Mouse (Mus musculus) gastrocnemius, postnatal 14 days (tissue): ENCODE measurements around the gene Id3. TPM values are rescaled to one million over a fixed set of nuclear protein-coding genes. Genes with fewer than 3 reads are reported as not detected.

Source experiments
- DNase-seq: peaks from one replicate; pipeline ENCODE4 v3.0.0; 2021; ENCODE audit warnings: mixed read lengths
- intact Hi-C: fragments of 180-260 bp; cut with DNase I; formaldehyde crosslinking; loops from one replicate; pipeline ENCODE4 v1.15.1; 2025; ENCODE audit warnings: low total_unique reads
- total RNA-seq, 2 experiments: library from RNA; stranded (reverse); gene quantifications; 2 replicates each; pipeline ENCODE4 v1.2.3; 2021

Id3 gene
- total RNA-seq, 2 experiments from 2014 or later = 28.4 to 28.7 TPM

DNA sequence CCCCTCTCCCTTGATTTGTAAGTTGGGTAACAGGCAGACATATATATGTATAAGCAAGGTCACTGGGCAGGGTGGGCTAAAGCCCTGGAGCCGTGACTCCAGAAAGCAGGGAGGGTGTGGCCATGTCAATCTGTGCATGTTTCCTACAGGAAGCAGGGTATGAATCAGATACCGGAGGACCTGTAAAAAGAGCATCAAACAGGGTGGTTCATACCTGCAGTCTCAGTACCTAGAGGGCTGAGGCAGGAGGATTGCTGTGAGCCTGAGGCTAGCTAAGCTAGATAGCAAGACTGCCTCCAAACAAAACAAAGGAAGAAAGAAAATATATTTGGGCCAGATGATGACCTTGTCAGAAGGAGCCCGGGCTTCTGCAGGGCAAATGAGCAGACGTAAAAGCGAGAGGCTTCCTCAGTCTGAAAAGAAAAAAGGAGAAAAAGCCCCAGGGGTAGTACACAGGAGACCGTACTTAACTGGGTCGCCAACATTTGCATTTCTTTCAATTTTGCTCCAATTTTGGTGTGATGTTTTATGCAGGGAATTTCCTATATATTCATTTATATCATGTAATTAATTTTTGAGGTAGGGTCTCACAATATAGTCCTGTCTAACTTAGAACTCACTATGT lies 21.3 kb upstream of the Id3 start:
- DNase-seq = no peak
- intact Hi-C loops = no loop called here

DNA sequence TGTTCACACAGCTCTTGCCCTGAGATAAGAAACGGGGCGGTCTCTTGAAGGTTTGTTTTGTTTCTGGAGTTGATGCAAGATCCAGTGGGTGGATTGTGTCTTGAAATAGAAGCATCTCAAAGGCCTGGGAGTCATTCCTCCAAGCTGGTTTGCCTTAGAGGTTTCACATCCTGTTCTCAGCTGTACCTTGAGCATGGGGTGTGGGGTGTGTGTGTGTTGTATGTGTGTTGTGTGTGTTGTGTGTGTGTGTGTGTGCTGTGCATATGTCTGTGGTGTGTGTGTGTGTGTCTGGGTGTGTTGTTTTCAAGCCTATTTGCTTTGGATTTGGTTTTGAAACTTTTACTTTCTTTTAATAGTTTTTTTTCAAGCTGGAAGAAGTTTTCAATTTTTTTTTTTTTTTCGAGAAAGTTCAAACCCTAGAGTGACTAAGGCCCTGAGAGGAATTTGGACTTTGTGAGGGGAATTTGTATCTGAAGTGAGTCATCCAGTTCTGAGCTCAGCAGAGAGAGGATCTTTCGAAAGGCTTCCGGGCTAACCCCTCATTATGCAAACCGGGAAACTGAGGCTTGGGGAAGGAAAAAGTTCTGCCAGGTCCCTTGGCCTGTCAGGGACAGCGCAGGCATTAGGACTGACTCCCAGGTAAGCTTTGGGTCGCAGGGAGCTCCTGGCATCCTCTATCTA lies 20.0 kb upstream of the Id3 start:
- no peak for DNase-seq

DNA sequence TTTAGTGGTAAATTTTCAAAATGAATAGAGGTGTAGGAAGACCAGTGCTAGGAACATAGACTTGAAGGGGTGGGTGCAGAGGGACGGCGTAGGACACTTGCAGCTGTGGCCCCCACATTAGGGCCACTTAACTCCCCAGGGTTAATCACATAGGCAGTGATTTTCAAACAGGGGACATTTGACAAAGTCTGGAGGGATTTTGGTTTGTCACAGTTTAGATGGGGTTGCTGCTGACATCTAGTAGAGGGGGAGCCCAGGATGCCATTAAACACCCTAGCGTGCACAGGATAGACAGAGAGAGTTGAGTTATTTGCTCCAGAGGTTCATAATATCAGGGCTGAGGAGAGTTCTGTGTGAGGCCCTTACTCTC lies 19.5 kb upstream of the Id3 start:
- DNase-seq = no peak
- intact Hi-C loops = no loop called here

More for the DNA sequence above, 20.0 kb upstream of the Id3 start:
- intact Hi-C loops = no loop called here

DNA sequence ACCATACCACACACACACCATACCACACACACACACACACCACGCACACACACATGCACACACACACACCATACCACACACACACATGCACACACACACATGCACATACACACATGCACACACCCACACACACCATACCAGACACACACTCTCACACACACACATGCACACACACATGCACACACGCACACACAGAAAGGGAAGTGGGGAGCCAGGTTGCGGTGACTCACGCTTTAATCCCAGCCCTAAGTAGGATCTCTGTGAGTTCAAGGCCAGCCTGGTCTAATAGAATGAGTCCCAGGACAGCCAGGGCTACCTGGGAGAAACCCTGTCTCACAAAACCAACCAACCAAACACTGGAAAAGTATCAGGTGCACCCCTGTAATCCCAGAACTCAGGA lies 18.7 kb upstream of the Id3 start:
- intact Hi-C loops = no loop called here
- DNase-seq = no peak

DNA sequence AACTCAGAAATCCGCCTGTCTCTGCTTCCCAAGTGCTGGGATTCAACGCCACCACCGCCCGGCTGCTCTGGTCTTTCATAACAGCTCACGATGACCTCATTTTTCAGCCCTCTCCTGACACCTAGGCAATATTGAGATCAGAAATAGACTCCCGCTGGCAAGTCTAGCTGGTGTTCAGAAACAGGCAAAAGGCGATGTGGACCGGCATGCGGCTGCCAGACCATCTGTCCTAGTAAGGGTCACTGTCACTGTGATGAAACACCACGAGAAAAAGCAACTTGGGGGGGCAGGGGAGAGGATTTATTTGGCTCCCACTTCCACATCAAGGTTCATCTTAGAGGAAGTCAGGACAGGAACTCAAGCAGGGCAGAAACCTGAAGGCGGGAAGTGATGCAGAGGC lies 17.8 kb upstream of the Id3 start:
- DNase-seq = no peak
- intact Hi-C loops = no loop called here

DNA sequence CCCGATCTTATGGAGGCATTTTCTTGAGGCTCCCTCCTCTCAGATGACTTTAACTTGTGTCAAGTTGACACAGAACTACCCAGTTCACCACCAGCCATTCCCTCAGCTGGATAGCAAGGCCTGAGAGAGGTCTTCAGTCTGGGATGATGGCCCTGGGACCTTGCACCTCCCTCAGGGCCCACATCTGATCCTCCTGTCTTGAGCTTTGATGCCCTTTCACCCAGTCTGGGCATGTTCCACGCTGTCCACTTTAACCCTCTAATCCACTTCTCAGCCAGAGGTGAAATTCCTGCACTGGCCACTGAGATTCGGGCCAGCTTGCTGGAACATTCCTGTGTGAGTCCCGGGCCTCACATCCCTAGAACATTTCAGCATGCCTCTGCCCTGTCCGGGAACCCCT lies 17.3 kb upstream of the Id3 start:
- intact Hi-C loops = no loop called here

DNA sequence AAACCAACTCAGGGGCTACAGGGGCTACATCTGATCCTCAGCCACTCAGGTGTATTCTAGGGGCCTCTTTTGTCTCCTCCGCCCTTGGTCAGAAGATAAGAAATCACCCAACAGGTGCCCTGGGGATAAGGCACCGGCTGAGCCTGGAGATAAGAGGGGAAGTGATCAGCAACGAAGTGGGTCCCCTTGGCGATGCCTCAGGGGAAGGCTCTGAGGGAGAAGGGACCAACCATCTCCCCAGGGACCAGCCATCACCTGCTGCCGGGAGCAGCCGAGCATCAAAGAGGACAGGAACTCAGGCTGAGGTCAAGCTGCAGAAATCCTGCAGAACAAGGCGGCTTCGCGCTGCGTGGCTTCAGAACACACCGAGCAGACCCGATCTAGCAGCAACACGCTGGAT lies 15.6 kb upstream of the Id3 start:
- intact Hi-C loops = no loop called here
- DNase-seq = no peak

More for the DNA sequence above, 17.3 kb upstream of the Id3 start:
- no peak for DNase-seq

DNA sequence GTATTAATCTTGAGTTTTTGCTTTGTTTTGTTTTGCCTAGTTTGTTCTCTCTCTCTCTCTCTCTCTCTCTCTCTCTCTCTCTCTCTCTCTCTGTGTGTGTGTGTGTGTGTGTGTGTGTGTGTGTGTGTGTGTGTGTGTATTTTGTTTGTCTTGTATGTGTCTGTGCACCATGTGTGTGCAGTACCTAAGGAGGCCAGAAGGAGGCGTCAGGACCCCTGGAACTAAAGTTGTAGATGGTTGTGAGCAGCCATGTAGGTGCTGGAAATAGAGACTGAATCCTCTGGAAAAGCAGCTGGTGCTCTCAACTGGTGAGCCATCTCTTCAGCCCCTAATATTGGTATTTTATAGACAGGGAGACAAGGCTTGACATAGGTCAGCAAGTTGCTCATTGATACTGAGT lies 13.5 kb upstream of the Id3 start:
- no peak for DNase-seq
- intact Hi-C loops = no loop called here

DNA sequence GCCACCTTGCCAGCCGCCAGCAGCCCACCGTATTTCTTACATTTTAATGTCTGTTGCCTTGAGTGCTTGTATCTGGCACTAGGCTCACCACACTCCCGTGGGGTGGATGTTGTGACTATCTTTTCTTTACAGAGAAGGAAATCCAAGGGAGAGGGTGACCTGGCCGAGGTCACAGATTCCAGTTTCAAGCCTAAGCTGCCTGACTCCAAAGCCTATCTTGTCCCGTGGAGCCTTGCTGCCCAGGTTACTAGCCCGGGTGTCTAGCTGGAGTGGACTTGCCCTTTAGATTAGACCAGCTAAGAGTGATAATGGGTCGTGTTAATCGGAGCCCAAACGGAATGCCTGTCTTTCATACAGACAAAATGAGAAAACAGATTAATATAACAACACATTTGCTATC lies 9.5 kb upstream of the Id3 start:
- intact Hi-C loops = no loop called here
- DNase-seq = no peak

DNA sequence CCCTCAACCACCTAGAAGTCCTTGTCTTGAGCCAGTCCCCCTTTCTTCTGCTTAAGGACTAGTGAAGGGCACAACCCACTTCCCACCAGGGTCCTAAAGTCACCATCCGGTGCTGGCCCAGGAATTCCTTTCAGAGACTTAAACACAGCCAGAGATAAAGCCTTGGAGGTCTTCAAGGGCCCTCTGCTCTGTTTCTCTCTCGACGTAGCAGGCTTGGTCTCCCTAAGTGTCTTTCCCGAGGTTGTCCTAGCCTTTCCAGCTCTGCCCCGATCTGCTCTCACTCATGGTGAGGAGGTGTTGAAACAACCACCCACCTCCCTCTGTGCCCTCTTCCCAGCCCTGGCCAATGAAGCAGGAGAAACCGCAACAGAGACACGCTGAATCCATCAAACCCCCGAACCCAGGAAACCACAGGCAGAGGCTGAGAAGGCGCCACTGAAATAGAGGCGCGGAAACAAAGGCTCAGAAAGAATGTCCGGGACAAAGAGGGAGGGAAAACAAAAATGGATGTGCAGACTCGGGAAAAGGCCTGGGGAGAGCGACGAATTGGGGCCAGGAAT lies 8.8 kb upstream of the Id3 start:
- DNase-seq = no peak
- intact Hi-C loops = no loop called here

DNA sequence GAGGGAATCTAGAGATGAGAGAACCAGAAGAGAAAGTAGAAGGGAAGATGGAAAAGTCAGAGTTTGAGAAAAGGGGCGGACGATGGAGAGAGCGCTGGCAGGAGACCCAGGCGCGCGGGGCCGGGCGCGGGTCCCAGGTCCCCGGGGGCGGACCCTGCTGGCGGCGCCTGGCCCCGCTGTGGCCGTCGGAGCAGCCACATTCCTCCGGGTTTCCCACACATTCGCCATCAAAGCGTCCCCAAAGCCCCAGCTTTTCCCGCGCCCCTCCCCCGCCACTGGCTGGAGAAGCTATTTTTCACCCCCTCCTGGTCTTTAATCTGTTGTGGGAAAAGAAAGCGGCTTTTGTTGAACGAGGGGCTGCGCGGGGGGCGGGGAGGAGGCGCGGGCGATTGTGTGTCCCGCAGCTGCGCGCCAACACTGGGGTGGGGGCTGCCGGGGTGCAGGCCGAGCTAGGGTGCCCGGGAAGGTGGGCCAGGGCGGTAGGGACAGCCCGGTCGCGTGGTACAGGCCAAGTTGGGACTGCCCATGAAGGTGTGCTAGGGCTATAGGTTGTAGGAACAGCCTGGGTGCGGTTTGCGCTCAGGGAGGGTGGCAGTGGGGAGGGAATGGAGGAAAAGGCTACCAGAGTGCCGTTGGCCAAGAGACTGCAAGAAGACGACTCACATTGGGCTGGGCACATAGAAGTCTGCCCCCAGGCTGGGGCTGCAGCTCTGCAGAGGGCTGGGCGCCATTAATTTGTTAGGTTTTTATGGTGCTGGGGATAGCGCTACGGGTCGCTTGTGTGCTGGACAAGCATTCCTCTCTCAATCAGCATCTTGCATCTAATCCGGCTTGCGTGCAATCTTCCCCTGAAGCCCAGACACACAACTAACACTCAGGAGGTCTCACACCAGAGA lies 8.1 kb upstream of the Id3 start:
- intact Hi-C loops = no loop called here
- DNase-seq = peak; percentile 73

DNA sequence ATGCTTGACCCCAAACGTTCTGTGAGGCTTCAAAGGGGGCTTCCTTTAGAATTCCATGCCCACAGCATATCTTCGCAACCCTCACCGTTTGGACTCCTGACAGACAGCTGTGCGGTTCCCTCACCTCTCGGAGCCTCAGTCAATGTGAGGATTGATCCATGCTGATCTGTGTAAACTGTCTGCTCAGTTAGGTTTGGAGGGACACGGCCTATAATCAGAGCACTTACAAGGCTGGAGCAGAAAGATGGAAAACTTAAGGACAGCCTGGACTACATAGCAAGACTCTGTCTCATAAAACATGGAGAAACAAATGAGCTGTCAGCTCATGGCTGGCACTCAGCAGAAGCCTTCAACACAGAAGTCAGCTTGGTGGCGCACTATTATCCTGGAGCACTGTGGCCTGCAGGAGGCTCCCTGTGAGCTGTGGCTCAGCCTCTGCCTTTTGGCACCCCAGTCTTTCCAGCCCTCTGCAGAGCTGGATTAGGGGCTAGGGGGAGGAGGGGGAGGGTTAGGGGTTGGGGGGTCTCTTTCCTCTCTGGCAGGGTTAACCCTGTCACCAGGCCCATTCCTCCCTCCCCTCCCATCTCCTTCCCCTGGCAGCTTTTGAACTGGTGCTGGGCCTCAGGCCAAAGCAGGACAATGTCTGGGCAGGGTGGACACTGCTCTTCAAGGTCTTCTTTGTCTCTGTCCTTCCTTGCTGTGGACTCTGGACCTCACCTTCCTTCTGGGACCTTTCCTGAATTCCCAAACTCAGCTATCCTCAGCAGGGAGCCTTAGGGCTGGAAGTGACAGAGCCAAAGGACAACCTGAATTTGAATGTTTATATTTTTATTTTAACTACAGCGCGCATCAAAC lies 7.2 kb upstream of the Id3 start:
- no peak for DNase-seq
- intact Hi-C loops = no loop called here

DNA sequence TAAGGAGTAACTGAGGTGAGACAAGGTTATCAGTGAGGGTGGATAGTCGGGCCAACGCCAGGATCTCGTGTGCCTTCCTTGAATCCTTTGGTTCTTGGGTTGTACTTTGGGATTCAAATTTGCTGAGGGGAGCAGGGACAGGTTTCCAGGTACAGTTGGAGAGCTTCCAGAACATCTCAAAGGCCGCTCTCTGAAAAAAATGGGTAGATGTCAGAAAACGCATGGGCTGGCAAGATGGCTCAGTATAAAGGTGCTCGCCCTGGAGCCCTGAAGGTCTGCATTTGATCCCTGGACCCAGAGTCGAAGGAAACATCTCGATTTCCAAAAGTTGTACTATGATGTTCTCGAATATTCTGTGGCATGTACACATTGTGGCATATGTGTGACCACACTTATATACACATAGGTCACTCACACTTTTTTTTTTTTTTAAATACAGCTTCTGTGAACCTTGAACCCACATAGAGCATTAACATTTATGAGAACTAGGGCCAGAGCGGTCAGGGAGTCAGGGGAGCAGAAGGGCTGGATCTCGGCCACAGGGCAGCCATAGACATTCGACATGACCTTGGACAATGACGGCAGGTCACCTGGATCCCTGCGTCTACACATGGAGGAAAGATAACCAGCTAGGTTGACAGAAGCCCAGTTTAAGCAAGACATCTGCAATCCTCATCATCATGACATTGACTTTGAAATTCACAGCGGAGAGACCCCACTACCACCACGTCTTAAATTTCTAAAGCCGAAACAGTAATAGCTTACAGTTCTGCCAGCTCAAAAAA lies 3.8 kb upstream of the Id3 start:
- intact Hi-C loops = no loop called here
- DNase-seq = no peak

DNA sequence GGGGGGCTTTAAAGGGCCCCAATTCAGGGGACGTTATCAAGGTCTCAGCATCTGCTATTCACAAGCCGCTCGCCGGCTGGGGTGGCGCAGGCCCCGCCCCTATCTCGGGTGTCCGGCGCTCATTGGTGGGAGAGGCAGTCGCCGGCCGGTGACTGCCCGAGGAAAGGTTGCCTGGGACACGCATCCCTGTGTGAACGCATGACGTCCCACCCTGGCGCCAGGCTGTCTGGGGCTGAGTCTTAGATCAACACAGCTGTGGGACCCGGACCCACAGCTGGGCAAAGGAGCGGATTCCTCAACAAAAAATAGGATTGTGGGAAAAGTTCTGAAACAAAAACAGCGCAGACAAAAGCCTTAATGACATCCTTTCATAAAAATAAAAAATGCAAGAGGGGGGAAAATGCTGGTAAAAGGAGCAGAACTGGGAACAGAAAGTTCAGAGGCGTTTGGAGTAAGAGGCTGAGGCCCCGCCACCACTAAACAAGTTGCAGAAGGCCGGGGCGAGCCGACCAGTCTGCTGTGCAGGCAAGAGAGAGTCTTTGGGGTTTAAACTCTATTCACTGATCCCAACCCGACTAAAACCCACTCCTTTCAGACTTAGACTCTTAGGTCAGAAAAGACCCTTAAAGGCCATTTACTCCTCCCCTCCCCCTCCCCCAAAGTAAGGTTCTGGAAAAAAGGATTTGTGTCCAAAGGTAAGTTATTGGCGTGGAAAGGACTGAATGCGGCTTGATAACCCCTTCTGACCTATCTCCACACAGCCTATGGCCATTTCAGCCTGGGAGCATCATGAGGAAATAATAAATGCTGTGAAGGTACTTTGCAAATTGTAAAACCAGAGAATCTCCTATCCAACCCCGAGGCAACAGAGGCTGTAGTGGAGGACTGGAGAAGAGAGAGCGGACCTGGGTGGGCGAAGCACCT lies 2.7 kb upstream of the Id3 start:
- DNase-seq = peak; percentile 97
- intact Hi-C loops = no loop called here

DNA sequence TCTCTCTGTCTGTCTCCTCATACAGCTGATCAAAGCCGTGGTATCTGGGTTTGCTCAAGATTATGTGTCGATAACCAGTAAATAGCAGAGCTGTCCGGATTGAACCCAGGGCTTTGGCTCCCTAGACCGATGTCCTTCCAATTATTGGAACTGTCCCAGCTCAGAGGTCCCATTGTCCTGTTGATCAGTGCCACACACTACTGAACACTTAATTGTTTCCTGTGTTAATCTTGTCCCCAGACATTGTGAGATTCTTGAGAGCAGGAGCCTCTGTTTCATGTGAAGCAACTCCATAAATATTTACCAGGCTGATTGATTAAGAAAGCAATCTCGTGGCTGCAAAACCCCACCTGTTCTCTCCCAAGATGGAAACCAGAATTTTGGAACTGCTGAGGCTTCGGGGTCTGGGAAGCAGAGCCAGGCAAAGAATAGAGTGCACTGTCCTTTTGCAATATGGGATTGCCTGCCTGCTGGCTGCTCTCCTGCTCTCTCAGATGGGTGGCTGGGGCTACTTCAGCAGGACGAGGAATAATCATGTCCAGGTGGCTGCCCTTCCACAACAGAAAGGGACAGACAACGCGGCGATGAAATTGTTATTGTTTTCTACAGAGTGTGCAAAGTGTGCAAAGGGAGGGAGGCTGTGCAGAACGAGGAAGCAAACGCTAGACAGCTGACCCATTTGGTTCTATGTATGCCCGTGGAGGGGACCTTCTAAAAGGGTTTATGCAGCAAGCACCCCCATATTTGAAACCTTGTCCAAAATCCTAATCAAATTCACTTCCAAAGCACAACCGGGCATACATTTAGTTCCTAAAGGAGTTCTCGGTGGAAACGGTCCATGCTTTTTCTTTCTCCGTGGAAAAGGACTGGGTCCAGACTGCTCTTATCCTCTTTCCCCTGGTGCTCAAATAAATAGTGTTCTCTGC lies 767 bp upstream of the Id3 start:
- intact Hi-C loops = no loop called here
- no peak for DNase-seq

DNA sequence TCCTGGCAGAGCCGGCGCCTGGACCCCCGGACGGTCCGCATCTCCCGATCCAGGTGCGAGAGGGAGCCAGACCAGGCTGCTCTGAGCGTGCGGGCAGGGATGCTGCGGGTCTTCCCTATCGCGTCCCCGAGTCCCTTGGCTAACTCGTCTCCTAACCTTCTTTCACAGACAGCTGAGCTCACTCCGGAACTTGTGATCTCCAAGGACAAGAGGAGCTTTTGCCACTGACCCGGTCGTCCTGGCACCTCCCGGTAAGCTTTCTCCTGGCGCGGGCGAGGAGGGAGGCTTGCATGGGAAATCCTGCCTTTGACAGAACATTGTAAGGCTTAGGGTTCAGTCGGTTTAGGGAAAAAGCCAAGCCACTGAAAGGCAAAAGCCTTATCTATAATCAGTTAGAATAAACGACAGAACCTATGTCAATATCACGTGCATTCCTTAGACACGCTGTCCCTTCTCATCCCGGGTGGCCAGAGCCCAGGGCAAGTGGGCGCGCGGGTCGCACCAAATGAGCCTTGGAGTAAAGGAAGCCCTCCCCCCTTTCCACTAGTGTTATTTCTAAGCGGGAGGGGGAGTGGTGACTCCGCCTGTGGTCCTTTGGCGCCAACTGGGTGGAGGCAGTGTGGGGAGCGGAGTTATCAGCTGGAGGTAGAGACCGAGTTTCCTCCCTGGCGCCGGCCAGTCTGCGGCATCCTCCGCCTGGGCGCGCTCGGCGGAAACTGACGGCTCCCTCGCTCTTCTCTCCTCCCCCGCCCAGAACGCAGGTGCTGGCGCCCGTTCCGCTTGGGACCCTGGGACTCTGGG lies 1.0 kb downstream of the Id3 start:
- intact Hi-C loops = no loop called here
- peak; percentile 79 for DNase-seq
